Mouse (Mus musculus): ENCODE measurements at regions not wholly inside any gene's neighbourhood (a gene's known extent, or its start where the extent isn't known, plus 50 kb on each side); places are given as distances from the start of the nearest gene placed in this dataset.

DNA sequence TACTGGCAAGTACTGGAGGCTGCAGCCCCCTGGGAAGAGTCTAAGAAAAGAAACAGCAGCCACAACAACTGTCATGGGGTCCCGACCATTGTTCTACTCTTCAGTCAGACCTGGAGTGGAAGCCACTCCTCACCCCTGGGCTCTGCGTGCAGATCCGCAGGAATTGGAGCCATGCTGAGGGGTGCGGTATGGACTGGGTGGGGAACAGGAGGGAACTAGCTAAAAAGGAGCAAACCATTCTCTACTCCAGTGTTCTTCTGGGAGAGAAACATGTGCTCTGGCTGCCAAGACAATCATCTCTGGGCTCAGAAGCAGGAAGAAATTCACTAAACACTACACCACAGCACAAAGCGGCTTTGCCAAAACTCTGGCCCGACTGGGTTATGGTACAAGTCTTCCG is 74.7 kb upstream of the Ctnnb1 start:
- no peaks in the 10 kb centered on the region for H3K79me2 ChIP-seq (ENCODE audit: control insufficient read depth, insufficient read depth, low read length, poor library complexity)
- H3K27ac ChIP-seq (ENCODE audit: control insufficient read depth, low read depth, low read length), result no peak overlapping the region
- no peak for DNase-seq (ENCODE audit: low read depth, low spot score)
- H3K36me3 ChIP-seq (ENCODE audit: control insufficient read depth in 1 of 2, insufficient read depth in 2 of 2, low read length in 2 of 2), result peaks cover 0 to 23% of the 10 kb centered on the region in 2 experiments; a peak in 2 of 4 replicates
- no peaks in the 10 kb centered on the region for H3K27me3 ChIP-seq (ENCODE audit: control insufficient read depth in 1 of 2, insufficient read depth in 2 of 2, low read length in 2 of 2)
- no peak overlapping the region for H3K9ac ChIP-seq (ENCODE audit: control insufficient read depth, low read depth, low read length, poor library complexity, severe bottlenecking)
- TF ChIP-seq POLR2AphosphoS2 (IDR thresholded peaks at IDR 0.05; ENCODE audit: low read length), result no peak
- TF ChIP-seq HCFC1 (IDR thresholded peaks at IDR 0.05; ENCODE audit: low read depth, low read length), result no peak
- TF ChIP-seq CHD1 (IDR thresholded peaks at IDR 0.05; ENCODE audit: low read depth, low read length), result no peak
- TF ChIP-seq NRF1 (IDR thresholded peaks at IDR 0.05; ENCODE audit: insufficient read depth, low read depth, low read length, poor library complexity, severe bottlenecking), result no peak
- peaks cover 20 to 38% of the 10 kb centered on the region in 2 experiments for H3K4me1 ChIP-seq (ENCODE audit: control insufficient read depth in 1 of 2, insufficient read depth in 2 of 2, low read length in 2 of 2)
- H3K9me3 ChIP-seq (replicated peaks; ENCODE audit: insufficient read depth, low read length), result no peaks in the 10 kb centered on the region
- no peak overlapping the region for H3K4me3 ChIP-seq (ENCODE audit: control insufficient read depth in 1 of 2, insufficient read depth in 1 of 2, low read depth in 2 of 2, low read length in 2 of 2)

DNA sequence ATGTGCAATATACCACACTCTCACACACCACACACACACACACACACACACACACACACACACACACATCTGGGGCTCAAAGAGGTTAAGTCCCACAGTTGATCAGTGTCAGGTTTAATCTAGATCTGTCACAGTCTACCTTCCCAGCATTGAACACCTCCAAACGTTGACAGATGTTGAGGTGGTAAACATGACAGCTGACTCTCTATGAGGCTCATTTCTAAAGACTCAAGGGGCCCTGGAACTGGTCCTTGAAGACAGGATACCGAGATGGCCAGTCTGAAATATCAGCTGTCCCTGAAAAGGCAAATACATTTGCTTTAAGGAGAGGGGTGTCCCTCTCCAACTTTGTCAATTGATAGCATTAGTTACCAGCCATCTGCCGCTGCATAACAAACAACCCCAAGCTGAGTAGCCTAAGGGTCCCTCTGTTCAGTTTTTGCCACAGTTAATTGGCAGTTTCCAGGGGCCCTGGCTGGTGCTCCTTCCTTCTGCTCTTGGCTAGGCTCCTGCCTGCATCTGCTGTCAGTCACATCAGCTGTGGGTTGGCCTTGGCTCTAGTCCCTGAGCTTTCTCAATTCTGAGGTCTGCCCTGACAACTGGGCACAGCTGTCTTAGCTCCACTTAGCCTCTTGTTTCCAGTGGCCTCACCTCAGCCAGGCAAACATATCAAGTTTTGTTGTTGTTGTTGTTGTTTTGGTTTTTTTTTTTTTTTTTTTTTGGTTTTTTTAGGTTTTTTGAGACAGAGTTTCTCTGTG is 73.5 kb upstream of the Ctnnb1 start:
- Histone ChIP-seq H3K79me2 (ENCODE audit: control insufficient read depth, insufficient read depth, low read length, poor library complexity) (no peaks in the 10 kb centered on the region), H3K27me3 (ENCODE audit: control insufficient read depth in 1 of 2, insufficient read depth in 2 of 2, low read length in 2 of 2) (no peaks in the 10 kb centered on the region), H3K9me3 (replicated peaks; ENCODE audit: insufficient read depth, low read length) (no peaks in the 10 kb centered on the region), H3K4me3 (ENCODE audit: control insufficient read depth in 1 of 2, insufficient read depth in 1 of 2, low read depth in 2 of 2, low read length in 2 of 2) (no peak overlapping the region), H3K27ac (ENCODE audit: control insufficient read depth, low read depth, low read length) (peak overlapping the region; percentile 99), H3K4me1 (ENCODE audit: control insufficient read depth in 1 of 2, insufficient read depth in 2 of 2, low read length in 2 of 2) (peaks cover 20 to 33% of the 10 kb centered on the region in 2 experiments), H3K36me3 (ENCODE audit: control insufficient read depth in 1 of 2, insufficient read depth in 2 of 2, low read length in 2 of 2) (peaks cover 0 to 23% of the 10 kb centered on the region in 2 experiments; a peak in 2 of 4 replicates), H3K9ac (ENCODE audit: control insufficient read depth, low read depth, low read length, poor library complexity, severe bottlenecking) (peak overlapping the region; percentile 25)
- TF ChIP-seq NELFE (IDR thresholded peaks at IDR 0.05; ENCODE audit: low read depth, low read length), result no peak
- peak; percentile 66 for TF ChIP-seq ZNF384 (IDR thresholded peaks at IDR 0.05; ENCODE audit: low read depth, low read length)
- 0 out of 2 replicates have a peak, but pooled peaks have one; percentile 36 for TF ChIP-seq MXI1 (IDR thresholded peaks at IDR 0.05; ENCODE audit: low read depth, low read length)
- no peak for TF ChIP-seq MAFK (IDR thresholded peaks at IDR 0.05; ENCODE audit: borderline replicate concordance, low read depth, low read length)
- no peak for TF ChIP-seq SMC3 (IDR thresholded peaks at IDR 0.05; ENCODE audit: low read depth, low read length)
- TF ChIP-seq ETS1 (IDR thresholded peaks at IDR 0.05; ENCODE audit: low read depth, low read length), result peak; percentile 84
- TF ChIP-seq ZMIZ1 (IDR thresholded peaks at IDR 0.05; ENCODE audit: low read depth, low read length), result no peak
- TF ChIP-seq TCF12 (IDR thresholded peaks at IDR 0.05; ENCODE audit: low read depth, low read length), result peak; percentile 50
- TF ChIP-seq GABPA (IDR thresholded peaks at IDR 0.05; ENCODE audit: low read depth, low read length), result no peak
- TF ChIP-seq USF2 (IDR thresholded peaks at IDR 0.05; ENCODE audit: borderline replicate concordance in 1 of 2, insufficient read depth in 1 of 2, low read depth in 1 of 2, low read length in 2 of 2), result no peak
- peak; percentile 62; the same call in 1 of the 2 replicates for TF ChIP-seq SIN3A (IDR thresholded peaks at IDR 0.05; ENCODE audit: low read length)
- peak; percentile 17 to 38; a peak in 1 of 4 replicates for TF ChIP-seq EP300 (IDR thresholded peaks at IDR 0.05; ENCODE audit: low read depth in 1 of 2, low read length in 2 of 2)
- no peak for TF ChIP-seq USF1 (IDR thresholded peaks at IDR 0.05; ENCODE audit: low read depth, low read length)
- TF ChIP-seq KAT2A (conservative IDR thresholded peaks at IDR 0.05; ENCODE audit: low read depth, low read length), result no peak
- TF ChIP-seq POLR2AphosphoS5 (IDR thresholded peaks at IDR 0.05; ENCODE audit: borderline replicate concordance, low read depth, low read length), result no peak
- no peak for TF ChIP-seq MYB (IDR thresholded peaks at IDR 0.05; ENCODE audit: low read depth, low read length)
- no peak for TF ChIP-seq MEF2A (IDR thresholded peaks at IDR 0.05; ENCODE audit: extremely low read depth, insufficient replicate concordance, low read depth, low read length, poor library complexity, severe bottlenecking)
- TF ChIP-seq ZC3H11A (IDR thresholded peaks at IDR 0.05; ENCODE audit: low read depth, low read length), result no peak
- TF ChIP-seq MAZ (IDR thresholded peaks at IDR 0.05; ENCODE audit: low read depth, low read length), result no peak
- no peak for TF ChIP-seq ELF1 (IDR thresholded peaks at IDR 0.05; ENCODE audit: low read depth, low read length)
- TF ChIP-seq POLR2A (IDR thresholded peaks at IDR 0.05; ENCODE audit: control insufficient read depth in 1 of 2, insufficient read depth in 1 of 2, low read depth in 1 of 2, low read length in 2 of 2, poor library complexity in 1 of 2), result no peak
- no peak for TF ChIP-seq TBP (IDR thresholded peaks at IDR 0.05; ENCODE audit: low read depth, low read length)
- DNase-seq (ENCODE audit: low read depth, low spot score), result peak; percentile 81
